Mouse (Mus musculus) intestine, postnatal 0 days (tissue): ENCODE results near the gene Pdpn. TPM values are rescaled to one million over a fixed set of nuclear protein-coding genes. Genes with fewer than 3 reads are reported as not detected.

ENCODE experiments used
- ATAC-seq: fragments of 200-750 bp; cut with Nextera tagmentation; 2 replicates; pipeline ENCODE4 v1.8.0; 2017; ENCODE audit warnings: mild to moderate bottlenecking, moderate TSS enrichment, moderate library complexity
- H3K27ac ChIP-seq: fragments of 300-500 bp; sonication (generic); 2 replicates; pipeline ENCODE4 v1.5.1; 2014; ENCODE audit warnings: mild to moderate bottlenecking, low read depth, low read length, moderate library complexity
- H3K27me3 ChIP-seq: fragments of 300-500 bp; sonication (generic); replicated peaks from 2 replicates; pipeline ENCODE4 v1.6.1; 2014; ENCODE audit warnings: low read length, mixed read lengths; ENCODE audit not compliant: control insufficient read depth, insufficient read depth
- H3K36me3 ChIP-seq: fragments of 300-500 bp; sonication (generic); 2 replicates; pipeline ENCODE4 v1.6.1; 2014; ENCODE audit warnings: mild to moderate bottlenecking, moderate library complexity; ENCODE audit not compliant: control insufficient read depth, insufficient read depth
- H3K4me1 ChIP-seq: fragments of 300-500 bp; sonication (generic); replicated peaks from 2 replicates; pipeline ENCODE4 v1.6.1; 2014; ENCODE audit warnings: antibody characterized with exemption, low read length, mixed read lengths; ENCODE audit not compliant: control insufficient read depth, insufficient read depth
- H3K4me2 ChIP-seq: fragments of 300-500 bp; sonication (generic); replicated peaks from 2 replicates; pipeline ENCODE4 v1.6.1; 2014; ENCODE audit warnings: low read depth, mild to moderate bottlenecking, moderate library complexity
- H3K4me3 ChIP-seq: fragments of 300-500 bp; sonication (generic); 2 replicates; pipeline ENCODE4 v1.5.1; 2014; ENCODE audit warnings: low read depth, low read length
- H3K9ac ChIP-seq: fragments of 300-500 bp; sonication (generic); 2 replicates; pipeline ENCODE4 v1.6.1; 2014; ENCODE audit warnings: mild to moderate bottlenecking, low read depth, low read length
- H3K9me3 ChIP-seq: fragments of 300-500 bp; sonication (generic); 2 replicates; pipeline ENCODE4 v1.6.1; 2016; ENCODE audit warnings: mixed run types; ENCODE audit not compliant: control insufficient read depth
- CTCF ChIP-seq: sonication (generic); IDR thresholded peaks from 2 replicates; pipeline ENCODE4 v1.5.1; 2016; ENCODE audit warnings: low read depth, mild to moderate bottlenecking, control low read depth, antibody characterized with exemption, moderate library complexity
- WGBS: fragments of 180-500 bp; shearing (Covaris S2); extraction: QIAGEN DNeasy Blood & Tissue Kit; methylation state at CpG from one replicate; pipeline ENCODE4 v1.1.7; 2014; 5-methylcytosine and 5-hydroxymethylcytosine counted together
- polyA plus RNA-seq: library from polyadenylated mRNA; unstranded; fragments of >200 nt; fragmentation: Nextera tagmentation; extraction: Ambion mirVana; gene quantifications from 2 replicates; pipeline ENCODE4 v1.2.1, GENCODE M21; 2015

The Pdpn gene
- polyA plus RNA-seq, 1 experiment from 2014 or later = 18.5 TPM

- Histone ChIP-seq H3K27me3 (no peaks in the 10 kb centered on the region), H3K9ac (no peak overlapping the region), H3K9me3 (no peaks in the 10 kb centered on the region), H3K4me3 (no peak overlapping the region), H3K27ac (no peak overlapping the region), H3K4me1 (no peaks in the 10 kb centered on the region), H3K36me3 (no peaks in the 10 kb centered on the region), H3K4me2 (no peak overlapping the region)
- no peak for ATAC-seq
- TF ChIP-seq CTCF = no peak
- WGBS = 96% methylated on average over 6 of the region's 6 CpGs
Measured at GRCm38 (mm10) chr4:143277319-143277718, 22.0 kb downstream of the Pdpn start.

- H3K9ac ChIP-seq = no peak overlapping the region
- TF ChIP-seq CTCF = no peak
- no peaks in the 10 kb centered on the region for H3K36me3 ChIP-seq
- no peaks in the 10 kb centered on the region for H3K27me3 ChIP-seq
- no peak overlapping the region for H3K27ac ChIP-seq
- WGBS = 83% methylated on average over 6 of the region's 6 CpGs
- H3K4me1 ChIP-seq = no peaks in the 10 kb centered on the region
- no peak for ATAC-seq
- H3K9me3 ChIP-seq = no peaks in the 10 kb centered on the region
- H3K4me2 ChIP-seq = no peak overlapping the region
- no peak overlapping the region for H3K4me3 ChIP-seq
Measured at GRCm38 (mm10) chr4:143271571-143271970, 27.8 kb downstream of the Pdpn start.

GRCm38 (mm10) chr4:143270903-143271302 lies 28.5 kb downstream of the Pdpn start:
- no peak overlapping the region for H3K4me3 ChIP-seq
- no peaks in the 10 kb centered on the region for H3K9me3 ChIP-seq
- ATAC-seq = no peak
- no peak overlapping the region for H3K4me2 ChIP-seq
- no peak overlapping the region for H3K9ac ChIP-seq
- TF ChIP-seq CTCF = no peak
- H3K4me1 ChIP-seq = no peaks in the 10 kb centered on the region
- no peak overlapping the region for H3K27ac ChIP-seq
- 62% methylated on average over 3 of the region's 3 CpGs for WGBS
- no peaks in the 10 kb centered on the region for H3K36me3 ChIP-seq
- no peaks in the 10 kb centered on the region for H3K27me3 ChIP-seq

- Histone ChIP-seq H3K27ac (no peak overlapping the region), H3K27me3 (no peaks in the 10 kb centered on the region), H3K9me3 (no peaks in the 10 kb centered on the region), H3K4me2 (no peak overlapping the region), H3K4me1 (no peaks in the 10 kb centered on the region), H3K36me3 (no peaks in the 10 kb centered on the region), H3K9ac (no peak overlapping the region), H3K4me3 (no peak overlapping the region)
- TF ChIP-seq CTCF = no peak
- no peak for ATAC-seq
- WGBS = 80% methylated on average over 12 of the region's 12 CpGs
Measured at GRCm38 (mm10) chr4:143262696-143263095, 36.7 kb downstream of the Pdpn start.

GRCm38 (mm10) chr4:143259718-143260349 lies 39.5 kb downstream of the Pdpn start:
- 32% methylated on average over 6 of the region's 8 CpGs for WGBS
- ATAC-seq = no peak
- Histone ChIP-seq H3K27me3 (no peaks in the 10 kb centered on the region), H3K4me1 (no peaks in the 10 kb centered on the region), H3K27ac (no peak overlapping the region), H3K4me2 (no peak overlapping the region), H3K9me3 (no peaks in the 10 kb centered on the region), H3K9ac (no peak overlapping the region), H3K4me3 (no peak overlapping the region), H3K36me3 (no peaks in the 10 kb centered on the region)
- no peak for TF ChIP-seq CTCF

- TF ChIP-seq CTCF = peak; percentile 79
- Histone ChIP-seq H3K9me3 (no peaks in the 10 kb centered on the region), H3K9ac (no peak overlapping the region), H3K36me3 (no peaks in the 10 kb centered on the region), H3K27me3 (no peaks in the 10 kb centered on the region), H3K27ac (no peak overlapping the region), H3K4me3 (no peak overlapping the region), H3K4me2 (peak overlapping the region; percentile 44; the same call in 1 of the 2 replicates), H3K4me1 (no peaks in the 10 kb centered on the region)
- WGBS = 39% methylated on average over 19 of the region's 19 CpGs
- ATAC-seq = 0 out of 2 replicates have a peak, but pooled peaks have one; percentile 25
Measured at GRCm38 (mm10) chr4:143258517-143258916, 40.8 kb downstream of the Pdpn start.
